Mouse (Mus musculus) common myeloid progenitor, adult 5-6 weeks (primary cell): ENCODE measurements at regions not wholly inside any gene's neighbourhood (a gene's known extent, or its start where the extent isn't known, plus 50 kb on each side); places are given as distances from the start of the nearest gene placed in this dataset.

ENCODE experiments used
- ATAC-seq: replicated peaks from 2 replicates; pipeline ENCODE4 v1.8.0; 2016; ENCODE audit warnings: low read depth, mild to moderate bottlenecking, moderate TSS enrichment, inconsistent platforms; ENCODE audit not compliant: poor library complexity, severe bottlenecking

GRCm38 (mm10) chr12:71616121-71616520 is 214.8 kb upstream of the Daam1 start:
- no peak for ATAC-seq

- ATAC-seq: no peak
Measured at GRCm38 (mm10) chr12:71618466-71618865, 212.4 kb upstream of the Daam1 start.

DNA sequence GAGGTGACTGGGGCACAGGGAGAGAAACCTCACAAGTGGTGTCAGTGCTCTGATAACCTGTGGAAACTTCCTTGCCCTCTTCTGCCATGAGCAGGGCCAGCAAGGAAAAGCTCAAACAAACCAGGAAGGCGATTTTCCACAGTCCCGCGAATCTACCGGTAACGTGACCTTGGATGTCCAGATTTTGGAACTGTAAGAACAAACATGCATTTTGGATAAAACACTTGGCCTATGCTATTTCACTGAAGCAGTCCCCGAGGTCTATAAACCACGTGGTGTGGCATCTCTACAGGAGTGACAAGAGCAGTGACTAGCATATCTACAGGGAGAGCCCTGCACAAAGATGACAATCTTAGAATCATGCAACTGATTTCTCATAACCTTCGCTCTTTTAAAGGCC is 211.9 kb upstream of the Daam1 start:
- no peak for ATAC-seq

GRCm38 (mm10) chr12:71619561-71619960 is 211.3 kb upstream of the Daam1 start:
- ATAC-seq: no peak

GRCm38 (mm10) chr12:71621542-71621941 is 209.3 kb upstream of the Daam1 start:
- ATAC-seq: no peak

DNA sequence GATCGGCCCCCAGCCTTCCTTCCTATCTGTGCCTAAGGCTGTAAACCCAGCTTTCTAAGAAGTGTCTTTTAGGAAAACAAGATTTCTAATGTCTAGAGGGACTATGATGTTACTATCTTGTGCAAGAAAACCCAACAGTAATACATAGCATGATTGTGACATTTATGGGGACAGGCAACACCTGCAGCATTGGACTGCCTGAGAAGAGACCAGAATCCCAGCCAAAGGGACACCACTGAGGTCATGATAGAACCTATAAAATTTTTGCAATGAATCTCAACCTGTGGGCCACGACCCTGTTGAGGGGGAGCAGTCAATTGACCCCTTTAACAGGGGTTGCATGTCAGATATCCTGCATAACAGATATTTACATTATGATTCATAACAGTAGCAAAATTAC is 208.1 kb upstream of the Daam1 start:
- no peak for ATAC-seq

DNA sequence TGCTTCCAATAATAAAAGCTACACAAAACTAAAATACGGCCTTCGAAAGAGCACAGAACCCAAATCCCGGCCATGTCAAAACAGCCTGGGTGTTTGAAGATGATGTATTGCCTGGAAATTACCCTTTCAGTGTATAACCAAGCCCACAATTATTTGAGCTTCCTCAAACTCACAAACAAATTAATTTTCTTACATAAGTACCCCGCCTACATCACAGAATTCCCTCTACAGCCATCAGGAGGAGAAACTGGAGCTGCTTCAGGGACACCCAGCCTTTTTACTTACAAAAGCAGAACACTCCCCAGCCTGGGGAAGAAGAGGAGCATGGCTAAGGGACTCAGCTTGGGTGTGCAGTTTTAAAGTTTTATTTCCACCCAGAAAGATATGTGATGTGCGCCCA is 207.6 kb upstream of the Daam1 start:
- no peak for ATAC-seq

GRCm38 (mm10) chr12:71624076-71624475 is 206.8 kb upstream of the Daam1 start:
- ATAC-seq: no peak

- no peak for ATAC-seq
Measured at GRCm38 (mm10) chr12:71624676-71625075, 206.2 kb upstream of the Daam1 start.

GRCm38 (mm10) chr12:71625115-71625514 is 205.8 kb upstream of the Daam1 start:
- no peak for ATAC-seq

DNA sequence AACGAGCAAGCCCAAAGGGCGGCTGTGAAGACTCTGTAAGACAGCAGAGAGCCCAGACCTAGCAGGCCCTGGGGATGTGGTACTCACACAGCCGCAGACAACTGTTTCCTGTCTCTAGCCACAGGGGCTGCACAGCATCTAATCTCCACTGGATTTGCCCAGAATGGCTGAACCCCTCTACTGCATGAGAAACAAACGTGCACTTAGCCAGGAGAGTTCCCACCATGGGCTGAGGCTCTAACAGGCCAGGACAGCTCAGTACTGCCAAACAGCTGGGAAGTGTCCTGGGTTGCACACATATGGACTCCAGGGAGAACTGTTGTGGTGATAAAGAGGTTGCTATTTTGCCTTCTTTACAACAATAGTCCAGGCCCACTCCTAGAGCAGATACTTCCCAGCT is 204.1 kb upstream of the Daam1 start:
- peak; percentile 93 for ATAC-seq

GRCm38 (mm10) chr12:71627421-71628339 is 203.2 kb upstream of the Daam1 start:
- ATAC-seq: no peak

GRCm38 (mm10) chr12:71628340-71628738 is 202.5 kb upstream of the Daam1 start:
- no peak for ATAC-seq

- no peak for ATAC-seq
Measured at GRCm38 (mm10) chr12:71628796-71629195, 202.1 kb upstream of the Daam1 start.

GRCm38 (mm10) chr12:71630386-71630785 is 200.5 kb upstream of the Daam1 start:
- no peak for ATAC-seq

- no peak for ATAC-seq
Measured at GRCm38 (mm10) chr12:71636300-71636699, 194.6 kb upstream of the Daam1 start.

DNA sequence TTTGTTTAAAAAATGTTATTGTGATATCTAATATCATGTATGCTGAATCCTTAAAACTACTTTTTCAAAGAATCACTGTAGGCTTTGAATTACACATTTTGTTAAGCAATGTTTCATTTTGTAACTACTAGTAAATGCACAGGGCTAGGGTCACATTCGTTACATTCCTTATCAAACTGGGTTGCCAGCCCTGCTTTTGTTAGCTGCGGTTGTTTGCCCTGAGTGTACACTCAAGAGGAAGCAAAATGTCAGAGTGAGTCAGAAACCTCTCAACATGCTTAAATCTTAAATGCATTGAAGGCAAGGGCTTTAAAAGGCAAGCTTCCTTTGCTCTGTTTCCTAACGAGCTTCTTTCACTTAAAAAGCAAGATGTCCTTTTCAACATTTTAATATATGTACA is 193.6 kb upstream of the Daam1 start:
- no peak for ATAC-seq

- ATAC-seq: no peak
Measured at GRCm38 (mm10) chr12:71638246-71638645, 192.6 kb upstream of the Daam1 start.

DNA sequence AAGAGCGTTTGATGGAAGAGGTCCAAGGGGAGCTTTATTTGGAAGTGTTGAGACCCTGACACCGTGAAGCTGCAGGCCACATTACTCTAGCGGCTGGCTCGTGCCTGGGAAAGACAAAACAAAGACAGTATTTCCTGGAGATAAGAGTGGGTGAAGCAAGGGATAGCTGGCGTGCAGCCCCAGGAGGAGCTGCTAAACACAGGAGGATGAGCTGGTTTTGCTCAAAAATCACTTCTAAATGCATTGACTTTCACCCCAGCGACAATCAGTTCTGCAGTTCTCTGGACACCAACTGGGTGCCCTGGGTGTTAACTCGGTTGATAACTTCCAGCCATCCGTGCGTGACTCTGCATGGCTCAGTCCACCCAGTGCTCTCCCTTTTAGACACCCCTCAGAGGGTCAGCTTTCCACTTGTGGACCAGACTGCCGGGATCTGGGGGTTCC is 190.8 kb upstream of the Daam1 start:
- no peak for ATAC-seq

DNA sequence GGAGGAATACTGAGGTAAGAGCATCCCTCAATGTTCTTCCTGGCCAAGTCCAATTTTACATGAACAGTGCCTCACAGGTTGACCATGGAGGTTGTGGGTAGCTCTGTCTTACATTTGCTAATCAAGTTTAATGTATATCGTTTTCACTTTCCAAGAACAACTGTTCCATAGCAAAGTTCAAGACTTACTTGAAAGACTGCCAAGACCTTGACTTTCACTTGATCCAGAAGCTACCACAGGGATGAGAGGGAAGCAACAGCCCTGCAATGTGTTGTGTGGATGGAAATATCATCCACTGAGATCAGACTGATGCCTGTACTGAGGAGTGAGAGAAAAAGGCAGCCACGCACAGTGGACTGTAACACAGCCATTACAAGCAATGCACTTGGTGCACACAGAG is 189.4 kb upstream of the Daam1 start:
- ATAC-seq: no peak

- no peak for ATAC-seq
Measured at GRCm38 (mm10) chr12:71642797-71643337, 188.0 kb upstream of the Daam1 start.

DNA sequence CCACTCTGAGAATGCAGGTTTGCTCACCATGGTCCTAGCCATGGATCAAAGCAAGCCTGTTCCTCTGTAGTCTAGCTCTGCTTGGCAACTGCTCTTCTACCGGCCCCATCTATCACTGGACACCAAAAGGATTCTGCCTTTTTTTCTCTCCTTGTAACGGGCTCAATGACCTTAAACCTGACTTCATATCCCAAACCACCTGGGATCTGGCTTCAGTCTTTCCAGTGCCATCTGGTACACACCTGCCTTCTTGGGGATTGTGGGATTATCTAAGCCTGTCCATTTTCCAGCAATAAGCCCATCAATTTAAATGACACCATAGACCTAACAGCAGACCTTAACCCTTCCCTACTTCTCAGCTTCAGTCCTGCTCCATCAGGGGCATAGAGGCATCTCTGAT is 179.6 kb upstream of the Daam1 start:
- ATAC-seq: no peak
